ENCODE assay signal across 7 mouse cellular contexts in the genomic region with DNA sequence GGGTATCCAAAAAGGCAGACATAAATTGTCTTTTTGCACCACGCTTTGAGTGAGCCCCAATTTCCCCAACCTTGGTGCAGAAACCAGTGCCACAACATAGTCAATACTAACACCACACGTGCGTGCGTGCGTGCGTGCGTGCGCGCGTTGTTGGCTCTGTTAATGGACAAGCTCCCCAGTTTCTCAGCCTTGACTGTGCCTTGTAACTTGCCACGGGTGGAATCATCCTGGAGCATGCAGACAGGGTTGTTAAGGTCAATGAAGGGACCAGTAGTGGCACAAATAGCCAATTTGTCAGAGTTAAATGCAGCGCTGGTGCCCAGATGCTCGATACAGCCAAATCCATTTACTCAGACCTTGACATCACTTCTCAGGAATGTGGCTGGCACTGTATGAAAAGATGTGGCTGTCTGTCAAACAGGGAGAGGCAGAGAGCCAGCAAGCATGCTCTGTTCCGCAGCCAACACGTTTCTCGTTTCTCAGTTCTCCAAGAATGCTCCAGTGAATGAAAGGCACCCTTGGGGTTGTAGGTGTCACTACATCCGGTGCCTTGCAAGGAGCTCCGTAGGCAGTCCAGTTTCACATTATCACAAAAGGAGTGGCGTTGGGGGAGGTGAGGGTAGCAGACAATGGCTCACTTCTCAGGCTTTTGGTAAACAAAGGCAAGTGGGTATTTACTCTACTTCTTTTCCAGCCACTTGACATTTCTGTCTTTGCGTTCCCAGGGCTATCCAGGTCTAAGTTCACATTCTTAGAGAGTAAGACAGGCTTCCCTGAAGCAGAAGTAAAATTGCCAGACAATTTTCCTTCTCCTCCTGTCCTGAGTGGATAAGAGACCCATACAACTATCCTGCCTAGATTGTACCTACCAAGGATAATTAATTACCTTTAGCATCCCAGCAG. TPM values are rescaled to one million over a fixed set of nuclear protein-coding genes. Genes with fewer than 3 reads are reported as not detected.
A peak's percentile ranks its signal among the peaks of the same experiment; 100 is the strongest.
DNase-seq lines count a peak whose midpoint lies in the region; ATAC-seq lines count a peak whose summit lies in the region.

No protein-coding gene starts in this region.

- H3K27me3 ChIP-seq in forebrain, embryonic 11.5 days (ENCODE audit: control insufficient read depth, insufficient read depth, low read length): no peaks in the 10 kb centered on the region
- H3K27me3 ChIP-seq in hindbrain, embryonic 11.5 days (ENCODE audit: control insufficient read depth, insufficient read depth, low read length): no peaks in the 10 kb centered on the region
- no peaks in the 10 kb centered on the region for H3K27me3 ChIP-seq in limb, embryonic 12.5 days
- peaks cover 6% of the 10 kb centered on the region; the same call in 1 of the 2 replicates for H3K27me3 ChIP-seq in neural tube, embryonic 13.5 days

- peak overlapping the region; percentile 2; the same call in 1 of the 2 replicates for H3K4me2 ChIP-seq in forebrain, embryonic 11.5 days (ENCODE audit: low read depth, low read length, severe bottlenecking)
- no peak overlapping the region for H3K4me2 ChIP-seq in hindbrain, embryonic 11.5 days (replicated peaks; ENCODE audit: low read depth, low read length)
- H3K4me2 ChIP-seq in limb, embryonic 12.5 days: peak overlapping the region; percentile 21
- peak overlapping the region; percentile 18; the same call in 1 of the 2 replicates for H3K4me2 ChIP-seq in neural tube, embryonic 13.5 days

- 46% methylated on average over 20 of the region's 20 CpGs for WGBS in forebrain, embryonic 11.5 days
- WGBS in hindbrain, embryonic 11.5 days: 53% methylated on average over 20 of the region's 20 CpGs
- 57% methylated on average over 20 of the region's 20 CpGs for WGBS in limb, embryonic 12.5 days
- 47% methylated on average over 20 of the region's 20 CpGs for WGBS in neural tube, embryonic 13.5 days

- H3K36me3 ChIP-seq in forebrain, embryonic 11.5 days (ENCODE audit: control insufficient read depth, insufficient read depth, low read length): no peaks in the 10 kb centered on the region
- H3K36me3 ChIP-seq in hindbrain, embryonic 11.5 days (ENCODE audit: control insufficient read depth, insufficient read depth, low read length): no peaks in the 10 kb centered on the region
- no peaks in the 10 kb centered on the region for H3K36me3 ChIP-seq in limb, embryonic 12.5 days
- H3K36me3 ChIP-seq in neural tube, embryonic 13.5 days: no peaks in the 10 kb centered on the region

- H3K27ac ChIP-seq in forebrain, embryonic 11.5 days (ENCODE audit: low read depth, low read length): peak overlapping the region; percentile 9; the same call in 1 of the 2 replicates
- no peak overlapping the region for H3K27ac ChIP-seq in hindbrain, embryonic 11.5 days (ENCODE audit: low read depth, low read length)
- no peak overlapping the region for H3K27ac ChIP-seq in limb, embryonic 12.5 days
- H3K27ac ChIP-seq in neural tube, embryonic 13.5 days (replicated peaks): no peak overlapping the region

- peak; percentile 82 for ATAC-seq in forebrain, embryonic 11.5 days (replicated peaks; ENCODE audit: low FRiP score)
- peak; percentile 19; the same call in 1 of the 2 replicates for ATAC-seq in hindbrain, embryonic 11.5 days (ENCODE audit: low FRiP score)
- ATAC-seq in limb, embryonic 12.5 days (ENCODE audit: insufficient number of reproducible peaks, insufficient read depth, low FRiP score, low TSS enrichment, low read depth): no peak
- ATAC-seq in neural tube, embryonic 13.5 days (ENCODE audit: low read depth): peak; percentile 86

- H3K9me3 ChIP-seq in forebrain, embryonic 11.5 days (ENCODE audit: control insufficient read depth, low read length): no peaks in the 10 kb centered on the region
- H3K9me3 ChIP-seq in hindbrain, embryonic 11.5 days (ENCODE audit: control insufficient read depth, low read length): no peaks in the 10 kb centered on the region
- H3K9me3 ChIP-seq in limb, embryonic 12.5 days: no peaks in the 10 kb centered on the region
- H3K9me3 ChIP-seq in neural tube, embryonic 13.5 days: no peaks in the 10 kb centered on the region

- no peaks in the 10 kb centered on the region for H3K4me1 ChIP-seq in forebrain, embryonic 11.5 days (replicated peaks; ENCODE audit: control insufficient read depth, insufficient read depth, low read length)
- H3K4me1 ChIP-seq in hindbrain, embryonic 11.5 days (replicated peaks; ENCODE audit: control insufficient read depth, insufficient read depth, low read length): no peaks in the 10 kb centered on the region
- no peaks in the 10 kb centered on the region for H3K4me1 ChIP-seq in limb, embryonic 12.5 days (replicated peaks)
- H3K4me1 ChIP-seq in neural tube, embryonic 13.5 days (replicated peaks): no peaks in the 10 kb centered on the region; the same call in 1 of the 2 replicates

- no peak overlapping the region for H3K4me3 ChIP-seq in forebrain, embryonic 11.5 days (ENCODE audit: low read depth, low read length)
- no peak overlapping the region for H3K4me3 ChIP-seq in hindbrain, embryonic 11.5 days (ENCODE audit: low read depth, low read length)
- H3K4me3 ChIP-seq in limb, embryonic 12.5 days (replicated peaks): no peak overlapping the region
- no peak overlapping the region for H3K4me3 ChIP-seq in neural tube, embryonic 13.5 days

- peak; percentile 94 for DNase-seq in 3T3-L1 (ENCODE audit: low read depth, low spot score)
- peak; percentile 78 for DNase-seq in ES-CJ7 (ENCODE audit: low read depth, low spot score)
- DNase-seq in forebrain, embryonic 11.5 days (ENCODE audit: low spot score): peak; percentile 55
- peak; percentile 24 for DNase-seq in hindbrain, embryonic 11.5 days (ENCODE audit: low spot score)
- no peak for DNase-seq in natural killer cell, adult 2 months (ENCODE audit: low spot score in 2 of 2)

- H3K9ac ChIP-seq in forebrain, embryonic 11.5 days (ENCODE audit: low read length): no peak overlapping the region
- H3K9ac ChIP-seq in hindbrain, embryonic 11.5 days (ENCODE audit: low read depth, low read length): no peak overlapping the region
- H3K9ac ChIP-seq in limb, embryonic 12.5 days (replicated peaks): no peak overlapping the region
- H3K9ac ChIP-seq in neural tube, embryonic 13.5 days: no peak overlapping the region

RNA-seq across cellular contexts. Expression of a gene that starts 53.2 kb away (rescaled TPM):
- 0.52 and 0.57 TPM in 2 replicates for polyA plus RNA-seq in forebrain, embryonic 11.5 days (2014; fragmentation: Nextera tagmentation; extraction: Ambion mirVana)
- polyA plus RNA-seq in hindbrain, embryonic 11.5 days (2014; fragmentation: Nextera tagmentation; extraction: Ambion mirVana): 0.45 and 0.83 TPM in 2 replicates
- 1.3 and 1.4 TPM in 2 replicates for polyA plus RNA-seq in limb, embryonic 12.5 days (2016; fragmentation: Nextera tagmentation; extraction: Ambion mirVana)
- polyA plus RNA-seq in neural tube, embryonic 13.5 days (2015; fragmentation: Nextera tagmentation; extraction: Ambion mirVana): 1.5 and 1.9 TPM in 2 replicates

Comparison
In these comparisons a context has a peak if more than half of its experiments do, and no peak if none do; other contexts are left out.
1. DNase-seq: peak in 3T3-L1 (single experiment), ES-CJ7 (single experiment), forebrain, embryonic 11.5 days (single experiment) and hindbrain, embryonic 11.5 days (single experiment); none in natural killer cell, adult 2 months (0 of 2).